Mouse (Mus musculus) common myeloid progenitor, adult 5-6 weeks (primary cell): ENCODE results near the gene Gm7861. TPM values are rescaled to one million over a fixed set of nuclear protein-coding genes. Genes with fewer than 3 reads are reported as not detected.
"Not testable (repeated sequence)": the region's sequence is repeated elsewhere in the genome, so short reads cannot be mapped to it uniquely, and the experiment has no call there.

Source experiments
- ATAC-seq: replicated peaks from 2 replicates; pipeline ENCODE4 v1.8.0; 2016; ENCODE audit warnings: low read depth, mild to moderate bottlenecking, moderate TSS enrichment, inconsistent platforms; ENCODE audit not compliant: poor library complexity, severe bottlenecking
- total RNA-seq: library from RNA; stranded (forward); fragments of 200-1000, 187-1606 nt; gene quantifications from 2 replicates; pipeline ENCODE4 v1.2.3, GENCODE M21; 2017

Gene Gm7861
- total RNA-seq: not detected in 2 replicates

DNA sequence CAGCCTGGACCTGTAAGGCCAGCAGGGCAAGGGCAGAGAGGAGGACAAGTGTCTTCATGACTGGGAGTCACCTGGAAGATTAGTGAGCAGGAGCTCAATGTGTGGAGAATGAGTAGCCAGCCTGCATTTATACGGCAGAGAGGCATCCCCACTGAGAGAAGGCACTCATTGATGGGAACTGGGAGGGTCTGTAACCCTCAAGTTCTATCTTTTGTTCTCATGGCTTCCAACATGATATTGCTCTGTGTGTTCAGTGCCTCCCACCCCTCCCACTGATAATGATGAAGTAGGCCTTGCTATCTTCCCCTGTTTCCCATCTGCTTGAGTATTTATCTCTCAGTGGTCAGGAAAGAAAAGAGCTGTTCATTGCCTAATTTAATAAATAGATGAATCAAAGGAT, at the start of gene Gm7861:
Gene Gm7861 (minus strand): TSS at position 101 of the 400 bp plus-strand sequence.
- ATAC-seq: not testable (repeated sequence)

DNA sequence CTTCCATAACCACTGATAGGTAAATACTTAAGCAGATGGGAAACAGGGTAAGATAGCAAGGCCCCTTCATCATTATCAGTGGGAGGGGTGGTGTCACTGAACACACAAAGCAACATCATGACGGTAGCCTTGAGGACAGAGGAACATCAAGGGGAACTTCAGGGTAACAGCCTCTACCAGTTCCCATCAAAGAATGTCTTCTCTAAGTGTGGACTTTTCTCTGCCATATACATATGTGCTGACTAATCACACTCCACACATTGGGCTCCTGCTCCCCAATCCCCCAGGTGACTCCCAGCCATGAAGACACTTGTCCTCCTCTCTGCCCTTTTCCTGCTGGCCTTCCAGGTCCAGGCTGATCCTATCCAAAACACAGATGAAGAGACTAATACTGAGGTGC, 23.6 kb upstream of the Gm7861 start, which contains the start of gene Defa26:
Gene Defa26 (plus strand): TSS at position 301 of the 400 bp plus-strand sequence.
- not testable (repeated sequence) for ATAC-seq

DNA sequence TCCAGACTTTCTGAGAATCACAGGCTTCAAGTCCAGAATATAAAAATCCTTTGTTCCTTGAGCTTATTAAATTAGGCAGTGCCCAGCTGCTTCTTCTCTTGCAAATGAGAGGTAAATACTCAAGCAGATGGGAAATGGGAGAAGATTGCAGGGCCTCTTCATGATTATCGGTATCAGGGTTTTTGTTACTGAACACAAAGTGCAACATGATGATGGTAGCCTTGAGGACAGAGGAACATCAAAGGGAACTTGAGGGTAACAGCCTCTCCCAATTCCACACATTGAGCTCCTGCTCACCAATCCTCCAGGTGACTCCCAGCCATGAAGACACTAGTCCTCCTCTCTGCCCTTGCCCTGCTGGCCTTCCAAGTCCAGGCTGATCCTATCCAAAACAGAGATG, 11.6 kb downstream of the Gm7861 start, which contains the start of gene Defa28:
Gene Defa28 (plus strand): TSS at position 301 of the 400 bp plus-strand sequence.
- not testable (repeated sequence) for ATAC-seq

GRCm38 (mm10) chr8:21565086-21565485, 29.2 kb downstream of the Gm7861 start, which contains the start of gene Defa37:
TSS of gene Defa37 (plus strand) at chr8:21565386.
- ATAC-seq: not testable (repeated sequence)

Other genes with a start within 250 kb of the Gm7861 start
- gene Defa2, start 216.0 kb downstream of the Gm7861 start, total RNA-seq: not detected in 2 replicates
- gene Defa33, start 202.7 kb downstream of the Gm7861 start, total RNA-seq: not detected in 2 replicates
- gene Defa36, start 167.1 kb downstream of the Gm7861 start, total RNA-seq: not detected in 2 replicates
- not detected in 2 replicates for gene Gm7849, start 137.9 kb downstream of the Gm7861 start, total RNA-seq
- not detected in 2 replicates for gene Defa20, start 85.2 kb downstream of the Gm7861 start, total RNA-seq
- not detected in 2 replicates for gene Defa32, start 65.5 kb downstream of the Gm7861 start, total RNA-seq
- gene Defa37, start 29.1 kb downstream of the Gm7861 start, total RNA-seq: not detected in 2 replicates
- not detected in 2 replicates for gene Defa28, start 11.5 kb downstream of the Gm7861 start, total RNA-seq
- gene Defa26, start 23.7 kb upstream of the Gm7861 start, total RNA-seq: not detected in 2 replicates
- gene Defa17, start 61.3 kb upstream of the Gm7861 start, total RNA-seq: not detected in 2 replicates
- gene Defa34, start 71.3 kb upstream of the Gm7861 start, total RNA-seq: not detected in 2 replicates
- not detected in 2 replicates for gene AY761184, start 109.1 kb upstream of the Gm7861 start, total RNA-seq
- not detected in 2 replicates for gene Defa24, start 140.0 kb upstream of the Gm7861 start, total RNA-seq
- not detected in 2 replicates for gene Defb50, start 229.0 kb upstream of the Gm7861 start, total RNA-seq
- not detected in 2 replicates for gene Defb2, start 245.4 kb upstream of the Gm7861 start, total RNA-seq